Mouse (Mus musculus) hindbrain, embryonic 10.5 days (tissue): ENCODE results near the gene Ptprt. TPM values are rescaled to one million over a fixed set of nuclear protein-coding genes. Genes with fewer than 3 reads are reported as not detected.

ENCODE experiments used
- DNase-seq: peaks from one replicate; pipeline ENCODE4 v3.0.0-alpha.2; 2017; ENCODE audit warnings: low spot score
- H3K27ac ChIP-seq: fragments of 300-500 bp; sonication (generic); 2 replicates; pipeline ENCODE4 v1.5.1; 2016; ENCODE audit warnings: mild to moderate bottlenecking, moderate library complexity
- H3K27me3 ChIP-seq: fragments of 300-500 bp; sonication (generic); 2 replicates; pipeline ENCODE4 v1.6.1; 2016; ENCODE audit warnings: mild to moderate bottlenecking; ENCODE audit not compliant: poor library complexity, insufficient read depth, severe bottlenecking
- H3K36me3 ChIP-seq: fragments of 300-500 bp; sonication (generic); 2 replicates; pipeline ENCODE4 v1.6.1; 2016; ENCODE audit warnings: mild to moderate bottlenecking, moderate library complexity
- H3K4me1 ChIP-seq: fragments of 300-500 bp; sonication (generic); replicated peaks from 2 replicates; pipeline ENCODE4 v1.6.1; 2016; ENCODE audit warnings: mild to moderate bottlenecking
- H3K4me3 ChIP-seq: fragments of 300-500 bp; sonication (generic); 2 replicates; pipeline ENCODE4 v1.5.1; 2016; ENCODE audit warnings: mild to moderate bottlenecking, moderate library complexity
- H3K9me3 ChIP-seq: fragments of 300-500 bp; sonication (generic); 2 replicates; pipeline ENCODE4 v1.6.1; 2016; ENCODE audit warnings: mild to moderate bottlenecking, moderate library complexity
- WGBS: fragments of 180-500 bp; shearing (Covaris S2); methylation state at CpG from one replicate; pipeline ENCODE4 v1.1.7; 2016; 5-methylcytosine and 5-hydroxymethylcytosine counted together
- polyA plus RNA-seq: library from polyadenylated mRNA; unstranded; fragments of >200 nt; fragmentation: Nextera tagmentation; extraction: Ambion mirVana; gene quantifications from 2 replicates; pipeline ENCODE4 v1.2.1, GENCODE M21; 2016

Ptprt gene
- polyA plus RNA-seq, 1 experiment from 2014 or later, result 1.7 TPM

DNA sequence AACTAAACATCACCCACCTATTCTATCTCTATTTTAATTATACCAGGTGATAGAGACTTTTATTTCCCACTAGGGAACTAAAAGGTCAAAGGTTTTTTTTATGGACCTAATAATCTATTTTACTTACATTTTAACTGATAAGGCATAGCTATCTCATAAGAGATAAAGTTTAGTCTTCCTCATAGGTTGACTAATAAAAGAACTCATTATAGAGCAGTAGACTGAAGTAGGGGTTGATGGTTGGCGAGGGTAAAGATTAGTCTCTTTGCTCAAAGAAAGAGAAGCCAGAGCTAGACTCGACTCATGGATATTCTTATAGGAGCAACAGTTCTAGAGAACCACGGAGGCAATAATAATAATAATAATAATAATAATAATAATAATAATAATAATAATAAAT is 1004.3 kb downstream of the Ptprt start:
- WGBS, result 91% methylated on average over 3 of the region's 3 CpGs
- DNase-seq, result no peak
- Histone ChIP-seq H3K36me3 (no peaks in the 10 kb centered on the region), H3K27ac (no peak overlapping the region), H3K4me3 (no peak overlapping the region), H3K27me3 (no peaks in the 10 kb centered on the region), H3K4me1 (no peaks in the 10 kb centered on the region), H3K9me3 (no peaks in the 10 kb centered on the region)

DNA sequence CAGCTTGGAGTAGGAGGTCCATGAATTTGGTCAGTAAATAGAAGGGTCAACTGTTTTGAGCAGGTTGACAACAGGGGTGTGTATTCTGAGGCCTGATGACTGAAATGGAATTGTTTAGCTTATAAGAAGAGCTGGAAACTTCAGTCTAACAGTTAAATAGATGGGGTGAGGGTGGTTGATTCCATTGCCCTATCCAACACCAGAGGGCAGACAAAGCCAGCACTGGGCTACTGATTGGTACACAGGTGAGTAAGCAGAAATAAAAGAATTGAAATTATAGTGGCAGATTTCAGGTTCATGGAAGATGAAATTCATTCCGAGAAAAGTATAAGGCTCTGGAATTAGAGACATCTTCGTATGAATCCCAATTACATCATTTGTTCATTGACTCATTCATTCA is 1020.1 kb downstream of the Ptprt start:
- no peak for DNase-seq
- Histone ChIP-seq H3K27me3 (peaks cover 32% of the 10 kb centered on the region), H3K36me3 (no peaks in the 10 kb centered on the region), H3K4me3 (no peak overlapping the region), H3K4me1 (peaks cover 12% of the 10 kb centered on the region; the same call in 1 of the 2 replicates), H3K9me3 (no peaks in the 10 kb centered on the region), H3K27ac (no peak overlapping the region)
- WGBS, result 90% methylated on average over 2 of the region's 2 CpGs

DNA sequence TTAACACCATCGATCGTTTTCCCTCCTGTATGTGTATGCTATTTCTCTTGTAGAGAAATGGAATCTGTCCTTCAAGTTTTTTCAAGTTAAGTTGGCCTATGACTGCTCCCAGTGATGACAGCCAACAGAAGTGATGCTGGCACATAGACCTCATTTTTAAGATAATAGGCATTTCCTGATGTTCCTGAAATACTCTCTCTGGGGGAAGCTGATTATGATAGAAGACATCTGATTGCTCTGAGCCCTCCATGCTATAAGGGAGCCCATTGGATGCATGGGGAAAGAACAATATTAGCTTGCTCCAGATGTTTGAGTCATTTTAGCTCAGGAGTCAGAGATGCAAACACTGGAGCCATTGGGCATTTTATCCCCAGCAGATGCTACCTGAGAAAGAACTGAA is 1026.9 kb downstream of the Ptprt start:
- 94% methylated on average over 2 of the region's 2 CpGs for WGBS
- Histone ChIP-seq H3K27ac (no peak overlapping the region), H3K9me3 (no peaks in the 10 kb centered on the region), H3K4me1 (no peaks in the 10 kb centered on the region), H3K36me3 (no peaks in the 10 kb centered on the region), H3K4me3 (no peak overlapping the region), H3K27me3 (peaks cover 3% of the 10 kb centered on the region; the same call in 1 of the 2 replicates)
- no peak for DNase-seq

- Histone ChIP-seq H3K4me1 (no peaks in the 10 kb centered on the region), H3K4me3 (no peak overlapping the region), H3K9me3 (no peaks in the 10 kb centered on the region), H3K36me3 (no peaks in the 10 kb centered on the region), H3K27ac (no peak overlapping the region), H3K27me3 (no peaks in the 10 kb centered on the region)
- DNase-seq, result no peak
- 90% methylated on average over 1 of the region's 1 CpGs for WGBS
Measured at GRCm38 (mm10) chr2:161625896-161626295, 1035.1 kb downstream of the Ptprt start.

GRCm38 (mm10) chr2:161608401-161608800 is 1052.5 kb downstream of the Ptprt start:
- H3K36me3 ChIP-seq, result no peaks in the 10 kb centered on the region
- no peaks in the 10 kb centered on the region for H3K27me3 ChIP-seq
- DNase-seq, result no peak
- H3K9me3 ChIP-seq, result no peaks in the 10 kb centered on the region
- no peaks in the 10 kb centered on the region for H3K4me1 ChIP-seq
- no peak overlapping the region for H3K27ac ChIP-seq
- 80% methylated on average over 4 of the region's 4 CpGs for WGBS
- H3K4me3 ChIP-seq, result no peak overlapping the region

GRCm38 (mm10) chr2:161607372-161607771 is 1053.6 kb downstream of the Ptprt start:
- DNase-seq, result no peak
- H3K27me3 ChIP-seq, result no peaks in the 10 kb centered on the region
- 90% methylated on average over 4 of the region's 4 CpGs for WGBS

DNA sequence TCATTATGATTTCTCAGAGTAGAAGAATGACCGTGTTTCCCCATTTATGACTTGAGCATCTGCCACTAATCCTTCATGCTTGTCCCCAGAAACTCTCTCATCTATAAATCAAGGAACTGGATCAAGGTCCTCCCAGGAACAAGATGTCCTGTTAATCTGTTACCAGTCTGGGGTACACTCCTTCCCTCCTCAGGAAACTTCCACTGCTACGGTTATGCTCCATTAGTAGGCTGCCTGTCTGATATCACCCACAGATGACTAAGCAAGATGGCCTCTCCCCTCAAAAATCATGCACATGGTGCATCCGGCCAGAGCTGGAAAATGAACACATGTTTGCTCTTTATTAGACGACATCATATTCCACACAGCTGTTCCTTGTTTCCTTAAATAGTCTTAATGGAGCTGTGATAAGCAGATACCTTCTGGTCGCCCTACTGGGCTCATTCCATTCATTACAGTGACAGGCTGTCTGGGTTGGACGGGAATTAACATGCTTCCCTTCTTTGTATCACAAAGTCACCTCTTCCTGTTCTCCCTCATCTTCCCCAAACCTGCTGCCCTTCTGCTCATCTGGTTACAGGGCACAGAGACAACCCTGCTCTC is 1060.6 kb downstream of the Ptprt start:
- no peaks in the 10 kb centered on the region for H3K9me3 ChIP-seq
- DNase-seq, result no peak

More at GRCm38 (mm10) chr2:161607372-161607771, 1053.6 kb downstream of the Ptprt start:
- Histone ChIP-seq H3K4me3 (no peak overlapping the region), H3K4me1 (no peaks in the 10 kb centered on the region), H3K9me3 (no peaks in the 10 kb centered on the region), H3K36me3 (no peaks in the 10 kb centered on the region), H3K27ac (no peak overlapping the region)

GRCm38 (mm10) chr2:161593391-161594152 is 1067.4 kb downstream of the Ptprt start:
- Histone ChIP-seq H3K36me3 (no peaks in the 10 kb centered on the region), H3K4me3 (no peak overlapping the region), H3K4me1 (no peaks in the 10 kb centered on the region), H3K27ac (no peak overlapping the region), H3K9me3 (no peaks in the 10 kb centered on the region), H3K27me3 (no peaks in the 10 kb centered on the region)
- 88% methylated on average over 7 of the region's 7 CpGs for WGBS
- no peak for DNase-seq

More for the DNA sequence above, 1060.6 kb downstream of the Ptprt start:
- H3K27ac ChIP-seq, result no peak overlapping the region
- H3K36me3 ChIP-seq, result no peaks in the 10 kb centered on the region
- H3K4me3 ChIP-seq, result no peak overlapping the region
- 83% methylated on average over 6 of the region's 6 CpGs for WGBS
- H3K4me1 ChIP-seq, result no peaks in the 10 kb centered on the region
- H3K27me3 ChIP-seq, result no peaks in the 10 kb centered on the region

DNA sequence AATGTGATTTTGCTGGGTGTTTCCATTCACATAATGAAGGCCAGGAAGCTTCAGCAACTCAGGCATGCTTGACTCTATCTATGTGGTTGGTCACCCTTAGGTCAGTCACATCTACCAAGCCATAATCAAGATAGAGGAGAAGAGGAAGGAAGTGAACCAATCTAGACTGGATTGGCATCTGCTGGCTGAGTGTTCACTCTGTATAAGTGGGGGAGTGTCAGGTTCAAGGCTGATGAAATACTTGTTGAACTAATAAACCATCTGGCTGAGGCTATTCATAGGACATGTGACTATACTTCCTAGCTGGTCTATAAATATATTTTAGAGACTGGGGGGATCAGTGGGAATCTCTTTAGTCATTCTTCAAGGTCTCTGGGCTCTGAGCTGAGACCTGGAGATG is 1086.5 kb downstream of the Ptprt start:
- Histone ChIP-seq H3K9me3 (no peaks in the 10 kb centered on the region), H3K36me3 (no peaks in the 10 kb centered on the region), H3K27ac (no peak overlapping the region), H3K4me3 (no peak overlapping the region), H3K4me1 (no peaks in the 10 kb centered on the region), H3K27me3 (no peaks in the 10 kb centered on the region)
- DNase-seq, result no peak

- no peaks in the 10 kb centered on the region for H3K27me3 ChIP-seq
- no peak for DNase-seq
- H3K36me3 ChIP-seq, result no peaks in the 10 kb centered on the region
- H3K9me3 ChIP-seq, result no peaks in the 10 kb centered on the region
- H3K4me1 ChIP-seq, result no peaks in the 10 kb centered on the region
- no peak overlapping the region for H3K4me3 ChIP-seq
- H3K27ac ChIP-seq, result no peak overlapping the region
Measured at GRCm38 (mm10) chr2:161572201-161572600, 1088.7 kb downstream of the Ptprt start.

GRCm38 (mm10) chr2:161570236-161570995 is 1090.5 kb downstream of the Ptprt start:
- Histone ChIP-seq H3K27ac (no peak overlapping the region), H3K4me1 (no peaks in the 10 kb centered on the region), H3K36me3 (no peaks in the 10 kb centered on the region), H3K9me3 (no peaks in the 10 kb centered on the region), H3K4me3 (no peak overlapping the region), H3K27me3 (no peaks in the 10 kb centered on the region)
- no peak for DNase-seq
- WGBS, result 80% methylated on average over 10 of the region's 10 CpGs

- no peak overlapping the region for H3K4me3 ChIP-seq
- no peak overlapping the region for H3K27ac ChIP-seq
- H3K36me3 ChIP-seq, result no peaks in the 10 kb centered on the region
- no peaks in the 10 kb centered on the region for H3K4me1 ChIP-seq
- no peak for DNase-seq
- WGBS, result 92% methylated on average over 2 of the region's 2 CpGs
- no peaks in the 10 kb centered on the region for H3K9me3 ChIP-seq
- no peaks in the 10 kb centered on the region for H3K27me3 ChIP-seq
Measured at GRCm38 (mm10) chr2:161561502-161561901, 1099.4 kb downstream of the Ptprt start.

DNA sequence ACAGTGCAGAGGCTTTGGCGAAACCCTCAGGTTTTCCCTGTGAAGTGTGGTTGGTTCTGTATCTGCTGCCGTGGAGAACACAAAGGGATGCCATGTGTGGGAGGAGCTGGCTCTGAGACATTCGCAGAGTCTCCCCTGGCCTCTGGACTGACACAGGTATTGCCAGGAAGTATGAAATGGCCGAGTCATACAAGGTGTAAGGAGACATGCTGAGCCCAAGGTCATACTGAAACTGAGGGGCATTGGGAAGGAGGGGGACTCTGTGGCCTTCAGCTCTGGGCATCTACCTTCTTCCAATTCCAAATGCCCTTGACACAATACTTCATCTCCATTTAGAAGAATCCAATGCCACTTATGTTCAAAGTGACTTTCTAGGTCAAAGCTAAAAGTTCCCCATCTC is 1103.1 kb downstream of the Ptprt start:
- no peaks in the 10 kb centered on the region for H3K4me1 ChIP-seq
- no peak for DNase-seq
- 82% methylated on average over 4 of the region's 4 CpGs for WGBS
- no peak overlapping the region for H3K27ac ChIP-seq
- no peaks in the 10 kb centered on the region for H3K36me3 ChIP-seq
- H3K4me3 ChIP-seq, result no peak overlapping the region
- H3K27me3 ChIP-seq, result no peaks in the 10 kb centered on the region
- H3K9me3 ChIP-seq, result no peaks in the 10 kb centered on the region
